Mouse (Mus musculus) MEL (cell line): Measurements from ENCODE around the gene Fam160b1. TPM values are rescaled to one million over a fixed set of nuclear protein-coding genes. Genes with fewer than 3 reads are reported as not detected.

ENCODE experiments used
- DNase-seq: peaks from one replicate; pipeline ENCODE4 v3.0.0; 2011; ENCODE audit warnings: low read depth, low spot score
- H3K27ac ChIP-seq: 2 replicates; pipeline ENCODE4 v1.5.1; 2012; ENCODE audit warnings: low read depth, mild to moderate bottlenecking, control low read depth, low read length, moderate library complexity; ENCODE audit not compliant: control insufficient read depth
- H3K27me3 ChIP-seq, 2 experiments: fragments of 150-350 bp in 1 of 2; sonication (generic) in 1 of 2; 2 replicates each; pipeline ENCODE4 v1.6.1; 2012; ENCODE audit warnings: low read length in 2 of 2, mild to moderate bottlenecking in 2 of 2, improper control_type of control experiment in 1 of 2, moderate library complexity in 1 of 2; ENCODE audit not compliant: insufficient read depth in 2 of 2, control insufficient read depth in 1 of 2
- H3K36me3 ChIP-seq, 2 experiments: 2 replicates each; pipeline ENCODE4 v1.6.1; 2012 to 2014; ENCODE audit warnings: low read length in 2 of 2, improper control_type of control experiment in 1 of 2, inconsistent platforms in 1 of 2, mild to moderate bottlenecking in 1 of 2; ENCODE audit not compliant: insufficient read depth in 2 of 2, control insufficient read depth in 1 of 2
- H3K4me1 ChIP-seq, 2 experiments: fragments of 150-350 bp in 1 of 2; sonication (generic) in 1 of 2; 2 replicates each; pipeline ENCODE4 v1.6.1; 2012; ENCODE audit warnings: low read length in 2 of 2, improper control_type of control experiment in 1 of 2, mild to moderate bottlenecking in 1 of 2; ENCODE audit not compliant: insufficient read depth in 2 of 2, control insufficient read depth in 1 of 2
- H3K4me3 ChIP-seq, 2 experiments: fragments of 150-350 bp in 1 of 2; sonication (generic) in 1 of 2; 2 replicates each; pipeline ENCODE4 v1.5.1; 2012; ENCODE audit warnings: low read depth in 2 of 2, low read length in 2 of 2, mild to moderate bottlenecking in 2 of 2, moderate library complexity in 2 of 2, control low read depth in 1 of 2, improper control_type of control experiment in 1 of 2; ENCODE audit not compliant: control insufficient read depth in 1 of 2, insufficient read depth in 1 of 2
- H3K79me2 ChIP-seq: 2 replicates; pipeline ENCODE4 v1.6.1; 2012; ENCODE audit warnings: mild to moderate bottlenecking, low read length, moderate library complexity; ENCODE audit not compliant: control insufficient read depth, poor library complexity, insufficient read depth
- H3K9ac ChIP-seq: 2 replicates; pipeline ENCODE4 v1.6.1; 2012; ENCODE audit warnings: low read depth, mild to moderate bottlenecking, control low read depth, low read length, moderate library complexity; ENCODE audit not compliant: control insufficient read depth, poor library complexity, severe bottlenecking
- H3K9me3 ChIP-seq: fragments of 150-350 bp; sonication (generic); replicated peaks from 2 replicates; pipeline ENCODE4 v1.6.1; 2012; ENCODE audit warnings: mild to moderate bottlenecking, low read length, improper control_type of control experiment, moderate library complexity; ENCODE audit not compliant: insufficient read depth
- BHLHE40 ChIP-seq: IDR thresholded peaks from 2 replicates; pipeline ENCODE4 v1.6.1; 2012; ENCODE audit warnings: low read depth, mild to moderate bottlenecking, inconsistent platforms, low read length, improper control_type of control experiment, borderline replicate concordance
- CHD1 ChIP-seq: IDR thresholded peaks from 2 replicates; pipeline ENCODE4 v1.6.1; 2012; ENCODE audit warnings: low read depth, mild to moderate bottlenecking, inconsistent platforms, low read length, improper control_type of control experiment
- CHD2 ChIP-seq: IDR thresholded peaks from 2 replicates; pipeline ENCODE4 v1.6.1; 2011; ENCODE audit warnings: low read length, improper control_type of control experiment
- CTCF ChIP-seq, 3 experiments: IDR thresholded peaks in 2 of 3; conservative IDR thresholded peaks in 1 of 3; 2 replicates each; pipeline ENCODE4 v1.5.1; 2011 to 2012; ENCODE audit warnings: low read length in 3 of 3, low read depth in 2 of 3, mild to moderate bottlenecking in 2 of 3, improper control_type of control experiment in 1 of 3, inconsistent platforms in 1 of 3, mixed read lengths in 1 of 3, moderate library complexity in 1 of 3; ENCODE audit not compliant: control insufficient read depth in 1 of 3, insufficient read depth in 1 of 3, poor library complexity in 1 of 3, severe bottlenecking in 1 of 3
- GABPA ChIP-seq: IDR thresholded peaks from 2 replicates; pipeline ENCODE4 v1.6.1; 2012; ENCODE audit warnings: low read depth, mild to moderate bottlenecking, inconsistent platforms, low read length, improper control_type of control experiment, moderate library complexity
- GATA1 ChIP-seq: IDR thresholded peaks from 2 replicates; pipeline ENCODE4 v1.6.1; 2011; ENCODE audit warnings: low read depth, low read length, improper control_type of control experiment
- HCFC1 ChIP-seq: IDR thresholded peaks from 2 replicates; pipeline ENCODE4 v1.6.1; 2012; ENCODE audit warnings: low read depth, mild to moderate bottlenecking, inconsistent platforms, low read length, improper control_type of control experiment, moderate library complexity
- KAT2A ChIP-seq: conservative IDR thresholded peaks from 2 replicates; pipeline ENCODE4 v1.6.1; 2012; ENCODE audit warnings: low read depth, low read length, improper control_type of control experiment, inconsistent platforms
- MAX ChIP-seq: IDR thresholded peaks from 2 replicates; pipeline ENCODE4 v1.6.1; 2011; ENCODE audit warnings: low read length, improper control_type of control experiment
- MAZ ChIP-seq: IDR thresholded peaks from 2 replicates; pipeline ENCODE4 v1.6.1; 2012; ENCODE audit warnings: low read depth, mild to moderate bottlenecking, inconsistent platforms, low read length, improper control_type of control experiment
- MYB ChIP-seq: IDR thresholded peaks from 2 replicates; pipeline ENCODE4 v1.6.1; 2011; ENCODE audit warnings: mild to moderate bottlenecking, low read depth, low read length, improper control_type of control experiment
- MYC ChIP-seq: IDR thresholded peaks from 2 replicates; pipeline ENCODE4 v1.6.1; 2011; ENCODE audit warnings: low read depth, mild to moderate bottlenecking, low read length, improper control_type of control experiment, moderate library complexity
- NRF1 ChIP-seq: IDR thresholded peaks from 2 replicates; pipeline ENCODE4 v1.6.1; 2014; ENCODE audit warnings: low read depth, mild to moderate bottlenecking, inconsistent platforms, low read length, improper control_type of control experiment, moderate library complexity; ENCODE audit not compliant: poor library complexity, insufficient read depth, severe bottlenecking
- RAD21 ChIP-seq: IDR thresholded peaks from 2 replicates; pipeline ENCODE4 v1.6.1; 2011; ENCODE audit warnings: mild to moderate bottlenecking, low read depth, low read length, improper control_type of control experiment
- SIN3A ChIP-seq: IDR thresholded peaks from 2 replicates; pipeline ENCODE4 v1.6.1; 2012; ENCODE audit warnings: low read length, improper control_type of control experiment, inconsistent platforms
- TCF12 ChIP-seq: IDR thresholded peaks from 2 replicates; pipeline ENCODE4 v1.6.1; 2014; ENCODE audit warnings: low read depth, mild to moderate bottlenecking, inconsistent platforms, low read length, improper control_type of control experiment, moderate library complexity
- UBTF ChIP-seq: IDR thresholded peaks from 2 replicates; pipeline ENCODE4 v1.6.1; 2012; ENCODE audit warnings: low read depth, mild to moderate bottlenecking, inconsistent platforms, low read length, improper control_type of control experiment, moderate library complexity, borderline replicate concordance; ENCODE audit not compliant: insufficient read depth
- USF1 ChIP-seq: IDR thresholded peaks from 2 replicates; pipeline ENCODE4 v1.6.1; 2014; ENCODE audit warnings: low read depth, mild to moderate bottlenecking, inconsistent platforms, low read length, improper control_type of control experiment, moderate library complexity
- ZC3H11A ChIP-seq: IDR thresholded peaks from 2 replicates; pipeline ENCODE4 v1.6.1; 2012; ENCODE audit warnings: low read depth, mild to moderate bottlenecking, inconsistent platforms, low read length, improper control_type of control experiment
- ZMIZ1 ChIP-seq: IDR thresholded peaks from 2 replicates; pipeline ENCODE4 v1.6.1; 2012; ENCODE audit warnings: low read depth, mild to moderate bottlenecking, inconsistent platforms, low read length, improper control_type of control experiment, moderate library complexity
- polyA plus RNA-seq, 2 experiments: library from polyadenylated mRNA; stranded (reverse) in 1 of 2; unstranded in 1 of 2; fragments of >175 nt in 1 of 2; fragments of >200 nt in 1 of 2; gene quantifications; 2 replicates each; pipeline versions ENCODE4 v1.2.1 to v1.2.4; 2012; ENCODE audit warnings: low replicate concordance in 2 of 2, low read depth in 1 of 2; ENCODE audit not compliant: insufficient read length in 2 of 2, insufficient read depth in 1 of 2, missing spikeins in 1 of 2
- total RNA-seq: library from RNA; depleted of rRNA; stranded (reverse); fragments of 300-350 nt; gene quantifications from 2 replicates; pipeline ENCODE4 v1.2.3, GENCODE M21; 2012

Gene Fam160b1
- total and polyA plus RNA-seq, 3 experiments, result 8.6 to 28.3 (median 19.0) TPM

DNA sequence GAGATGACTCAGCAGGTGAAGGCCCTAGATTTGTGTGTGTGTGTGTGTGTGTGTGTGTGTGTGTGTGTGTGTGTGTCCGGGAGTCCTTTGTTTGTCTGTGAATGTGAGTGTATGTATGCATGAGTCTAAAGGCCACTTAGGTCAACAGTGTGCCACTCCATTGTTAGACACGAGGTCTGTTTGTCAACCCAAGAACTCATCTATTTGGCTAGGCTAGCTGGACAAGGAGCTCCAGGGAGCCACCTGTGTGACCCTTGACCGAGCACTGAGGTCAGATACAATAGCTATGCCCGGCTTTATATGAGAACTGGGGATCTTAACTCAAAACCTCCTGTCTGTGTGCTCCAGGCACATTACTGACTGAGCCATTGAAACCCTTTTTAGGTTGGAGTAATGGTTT lies 38.0 kb upstream of the Fam160b1 start:
- Histone ChIP-seq H3K36me3 (no peaks in the 10 kb centered on the region), H3K79me2 (no peaks in the 10 kb centered on the region), H3K27ac (no peak overlapping the region), H3K9me3 (no peaks in the 10 kb centered on the region), H3K9ac (no peak overlapping the region), H3K27me3 (peaks cover 1 to 6% of the 10 kb centered on the region in 2 experiments; a peak in 3 of 4 replicates), H3K4me3 (no peak overlapping the region), H3K4me1 (peaks cover 0 to 4% of the 10 kb centered on the region in 2 experiments; a peak in 1 of 4 replicates)
- DNase-seq, result no peak
- TF ChIP-seq NRF1, result no peak
- no peak for TF ChIP-seq HCFC1
- no peak for TF ChIP-seq USF1
- TF ChIP-seq KAT2A, result no peak
- no peak for TF ChIP-seq ZC3H11A
- TF ChIP-seq GABPA, result no peak
- TF ChIP-seq RAD21, result no peak
- no peak for TF ChIP-seq CHD2
- TF ChIP-seq CHD1, result no peak
- TF ChIP-seq ZMIZ1, result no peak
- no peak for TF ChIP-seq GATA1
- TF ChIP-seq UBTF, result no peak
- no peak for TF ChIP-seq SIN3A

GRCm38 (mm10) chr19:57323087-57323486 lies 37.4 kb upstream of the Fam160b1 start:
- Histone ChIP-seq H3K79me2 (no peaks in the 10 kb centered on the region), H3K4me3 (no peak overlapping the region), H3K4me1 (peaks cover 0 to 8% of the 10 kb centered on the region in 2 experiments; a peak in 2 of 4 replicates)
- no peak for DNase-seq
- TF ChIP-seq MYB (no peak), ZC3H11A (no peak), MAX (no peak), MYC (no peak), MAZ (no peak), TCF12 (no peak), CTCF (IDR thresholded peaks at IDR 0.05 in 2 of 3, conservative IDR thresholded peaks at IDR 0.05 in 1 of 3; ENCODE audit: control insufficient read depth in 1 of 3, insufficient read depth in 1 of 3, low read depth in 2 of 3, low read length in 3 of 3, poor library complexity in 1 of 3, severe bottlenecking in 1 of 3) (no peak), BHLHE40 (no peak), RAD21 (no peak; the same call in 1 of the 2 replicates)
- TF ChIP-seq, all 39 proteins: peak for 0
- no peaks in the 10 kb centered on the region for H3K9me3 ChIP-seq
- H3K9ac ChIP-seq, result no peak overlapping the region
- no peak overlapping the region for H3K27ac ChIP-seq
- peaks cover 1 to 6% of the 10 kb centered on the region in 2 experiments; a peak in 3 of 4 replicates for H3K27me3 ChIP-seq
- H3K36me3 ChIP-seq, result peaks cover 0 to 4% of the 10 kb centered on the region in 2 experiments; a peak in 2 of 4 replicates
